Mouse (Mus musculus): Measurements from ENCODE around the gene Gm14214. TPM values are rescaled to one million over a fixed set of nuclear protein-coding genes. Genes with fewer than 3 reads are reported as not detected.

Gm14214 gene
- polyA plus RNA-seq, 1 experiment from 2014 or later, result not detected

- no peaks in the 10 kb centered on the region for H3K4me1 ChIP-seq (replicated peaks)
- no peaks in the 10 kb centered on the region for H3K9me3 ChIP-seq (replicated peaks)
- no peak overlapping the region for H3K27ac ChIP-seq
- H3K4me3 ChIP-seq, result no peak overlapping the region
- no peaks in the 10 kb centered on the region for H3K36me3 ChIP-seq
- 79% methylated on average over 8 of the region's 8 CpGs for WGBS
- H3K9ac ChIP-seq, result no peak overlapping the region
- no peaks in the 10 kb centered on the region for H3K27me3 ChIP-seq
- no peak for ATAC-seq (replicated peaks; ENCODE audit: insufficient number of reproducible peaks, insufficient read depth, low FRiP score, low read depth)
- H3K4me2 ChIP-seq, result no peak overlapping the region
These were observed 1.8 kb upstream of the Gm14214 start for GRCm38 (mm10) chr2:154771604-154772003.

GRCm38 (mm10) chr2:154767051-154767450 is 2.8 kb downstream of the Gm14214 start:
- no peak overlapping the region for H3K4me2 ChIP-seq
- no peak overlapping the region for H3K9ac ChIP-seq
- no peak overlapping the region for H3K27ac ChIP-seq
- peaks cover 9% of the 10 kb centered on the region for H3K4me1 ChIP-seq (replicated peaks)
- H3K27me3 ChIP-seq, result no peaks in the 10 kb centered on the region
- H3K4me3 ChIP-seq, result no peak overlapping the region
- WGBS, result 90% methylated on average over 6 of the region's 6 CpGs
- no peaks in the 10 kb centered on the region for H3K36me3 ChIP-seq
- no peaks in the 10 kb centered on the region for H3K9me3 ChIP-seq (replicated peaks)
- ATAC-seq (replicated peaks; ENCODE audit: insufficient number of reproducible peaks, insufficient read depth, low FRiP score, low read depth), result no peak

- Histone ChIP-seq H3K36me3 (no peaks in the 10 kb centered on the region), H3K4me1 (replicated peaks) (peaks cover 9% of the 10 kb centered on the region), H3K9ac (no peak overlapping the region), H3K27me3 (no peaks in the 10 kb centered on the region), H3K27ac (no peak overlapping the region), H3K9me3 (replicated peaks) (no peaks in the 10 kb centered on the region), H3K4me2 (no peak overlapping the region), H3K4me3 (no peak overlapping the region)
- no peak for ATAC-seq (replicated peaks; ENCODE audit: insufficient number of reproducible peaks, insufficient read depth, low FRiP score, low read depth)
- 72% methylated on average over 8 of the region's 8 CpGs for WGBS
These were observed 4.2 kb downstream of the Gm14214 start for GRCm38 (mm10) chr2:154765554-154766008.

- Histone ChIP-seq H3K36me3 (no peaks in the 10 kb centered on the region), H3K27ac (no peak overlapping the region), H3K4me3 (no peak overlapping the region), H3K27me3 (no peaks in the 10 kb centered on the region), H3K9ac (no peak overlapping the region), H3K4me1 (replicated peaks) (peaks cover 9% of the 10 kb centered on the region), H3K4me2 (no peak overlapping the region), H3K9me3 (replicated peaks) (no peaks in the 10 kb centered on the region)
- WGBS, result 78% methylated on average over 9 of the region's 9 CpGs
- ATAC-seq (replicated peaks; ENCODE audit: insufficient number of reproducible peaks, insufficient read depth, low FRiP score, low read depth), result no peak
These were observed 4.9 kb downstream of the Gm14214 start for GRCm38 (mm10) chr2:154764828-154765497.

GRCm38 (mm10) chr2:154763226-154763625 is 6.6 kb downstream of the Gm14214 start:
- Histone ChIP-seq H3K9ac (no peak overlapping the region), H3K4me2 (no peak overlapping the region), H3K4me3 (no peak overlapping the region), H3K27ac (no peak overlapping the region), H3K36me3 (no peaks in the 10 kb centered on the region), H3K4me1 (replicated peaks) (peaks cover 9% of the 10 kb centered on the region), H3K27me3 (no peaks in the 10 kb centered on the region), H3K9me3 (replicated peaks) (no peaks in the 10 kb centered on the region)
- ATAC-seq (replicated peaks; ENCODE audit: insufficient number of reproducible peaks, insufficient read depth, low FRiP score, low read depth), result no peak
- WGBS, result 54% methylated on average over 3 of the region's 3 CpGs

- no peak for ATAC-seq (replicated peaks; ENCODE audit: insufficient number of reproducible peaks, insufficient read depth, low FRiP score, low read depth)
- 78% methylated on average over 1 of the region's 1 CpGs for WGBS
- no peak overlapping the region for H3K9ac ChIP-seq
These were observed 11.4 kb downstream of the Gm14214 start for GRCm38 (mm10) chr2:154758454-154758853.

GRCm38 (mm10) chr2:154757691-154758090 is 12.1 kb downstream of the Gm14214 start:
- H3K4me2 ChIP-seq, result no peak overlapping the region
- 85% methylated on average over 5 of the region's 5 CpGs for WGBS
- no peak overlapping the region for H3K27ac ChIP-seq
- H3K27me3 ChIP-seq, result no peaks in the 10 kb centered on the region
- no peak overlapping the region for H3K9ac ChIP-seq
- no peak for ATAC-seq (replicated peaks; ENCODE audit: insufficient number of reproducible peaks, insufficient read depth, low FRiP score, low read depth)
- H3K4me3 ChIP-seq, result no peak overlapping the region
- H3K9me3 ChIP-seq (replicated peaks), result no peaks in the 10 kb centered on the region
- H3K4me1 ChIP-seq (replicated peaks), result no peaks in the 10 kb centered on the region
- H3K36me3 ChIP-seq, result no peaks in the 10 kb centered on the region

More at GRCm38 (mm10) chr2:154758454-154758853, 11.4 kb downstream of the Gm14214 start:
- peaks cover 6% of the 10 kb centered on the region for H3K4me1 ChIP-seq (replicated peaks)
- no peaks in the 10 kb centered on the region for H3K9me3 ChIP-seq (replicated peaks)
- H3K27ac ChIP-seq, result no peak overlapping the region
- H3K27me3 ChIP-seq, result no peaks in the 10 kb centered on the region
- H3K4me2 ChIP-seq, result no peak overlapping the region
- no peak overlapping the region for H3K4me3 ChIP-seq
- H3K36me3 ChIP-seq, result no peaks in the 10 kb centered on the region

GRCm38 (mm10) chr2:154755791-154756190 is 14.0 kb downstream of the Gm14214 start:
- Histone ChIP-seq H3K9ac (no peak overlapping the region), H3K36me3 (no peaks in the 10 kb centered on the region), H3K4me2 (no peak overlapping the region), H3K4me1 (replicated peaks) (no peaks in the 10 kb centered on the region), H3K27ac (no peak overlapping the region), H3K9me3 (replicated peaks) (no peaks in the 10 kb centered on the region), H3K4me3 (no peak overlapping the region), H3K27me3 (no peaks in the 10 kb centered on the region)
- no peak for ATAC-seq (replicated peaks; ENCODE audit: insufficient number of reproducible peaks, insufficient read depth, low FRiP score, low read depth)
- 66% methylated on average over 6 of the region's 6 CpGs for WGBS

- H3K36me3 ChIP-seq, result no peaks in the 10 kb centered on the region
- H3K9me3 ChIP-seq (replicated peaks), result no peaks in the 10 kb centered on the region
- H3K4me2 ChIP-seq, result no peak overlapping the region
- H3K27me3 ChIP-seq, result no peaks in the 10 kb centered on the region
- H3K4me3 ChIP-seq, result no peak overlapping the region
- peaks cover 6% of the 10 kb centered on the region; the same call in 1 of the 2 replicates for H3K4me1 ChIP-seq (replicated peaks)
- ATAC-seq (replicated peaks; ENCODE audit: insufficient number of reproducible peaks, insufficient read depth, low FRiP score, low read depth), result no peak
- no peak overlapping the region for H3K27ac ChIP-seq
- WGBS, result 87% methylated on average over 2 of the region's 2 CpGs
- no peak overlapping the region for H3K9ac ChIP-seq
These were observed 15.7 kb downstream of the Gm14214 start for GRCm38 (mm10) chr2:154754068-154754560.

- H3K4me1 ChIP-seq (replicated peaks), result peaks cover 8% of the 10 kb centered on the region; the same call in 1 of the 2 replicates
- H3K4me3 ChIP-seq, result no peak overlapping the region
- H3K36me3 ChIP-seq, result no peaks in the 10 kb centered on the region
- 59% methylated on average over 8 of the region's 8 CpGs for WGBS
- no peak overlapping the region for H3K27ac ChIP-seq
- no peak for ATAC-seq (replicated peaks; ENCODE audit: insufficient number of reproducible peaks, insufficient read depth, low FRiP score, low read depth)
- no peak overlapping the region for H3K9ac ChIP-seq
- no peaks in the 10 kb centered on the region for H3K9me3 ChIP-seq (replicated peaks)
- no peaks in the 10 kb centered on the region for H3K27me3 ChIP-seq
- H3K4me2 ChIP-seq, result no peak overlapping the region
These were observed 17.9 kb downstream of the Gm14214 start for GRCm38 (mm10) chr2:154751924-154752323.

GRCm38 (mm10) chr2:154749046-154750036 is 20.5 kb downstream of the Gm14214 start:
- no peak overlapping the region for H3K27ac ChIP-seq
- ATAC-seq (replicated peaks; ENCODE audit: insufficient number of reproducible peaks, insufficient read depth, low FRiP score, low read depth), result no peak
- no peak overlapping the region for H3K4me3 ChIP-seq
- H3K4me2 ChIP-seq, result no peak overlapping the region
- 60% methylated on average over 23 of the region's 23 CpGs for WGBS
- H3K27me3 ChIP-seq, result no peaks in the 10 kb centered on the region
- H3K9me3 ChIP-seq (replicated peaks), result no peaks in the 10 kb centered on the region
- H3K4me1 ChIP-seq (replicated peaks), result peaks cover 8% of the 10 kb centered on the region; the same call in 1 of the 2 replicates
- no peak overlapping the region for H3K9ac ChIP-seq
- no peaks in the 10 kb centered on the region for H3K36me3 ChIP-seq

Measured in heart, embryonic 15.5 days (tissue).